Comparison of ENCODE assay signal across 8 mouse cellular contexts in the genomic region with DNA sequence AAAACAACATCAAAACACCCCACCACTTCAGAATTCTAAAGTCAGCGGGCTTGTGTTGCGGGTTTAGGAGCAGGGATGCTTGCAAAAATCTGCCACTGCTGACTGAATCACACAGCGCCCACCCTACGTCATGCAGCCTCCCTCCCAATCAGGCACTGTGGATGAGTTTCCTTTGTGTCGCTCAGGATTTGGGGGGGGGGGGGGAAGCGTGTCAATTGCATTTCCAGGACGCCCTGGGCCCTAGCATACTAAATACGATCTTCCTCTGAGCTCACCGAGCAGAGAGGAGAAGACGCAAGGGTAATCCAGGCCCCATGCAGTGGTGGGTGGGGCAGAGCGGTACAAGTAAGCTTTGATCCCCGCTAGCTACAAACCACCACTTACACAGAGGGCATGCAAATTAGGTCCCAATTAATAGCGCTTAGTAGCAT.
DNase-seq lines count a peak whose midpoint lies in the region; ATAC-seq and TF ChIP-seq lines count a peak whose summit lies in the region.

No protein-coding gene starts in this region.

- WGBS in kidney, postnatal 0 days: 6% methylated on average over 12 of the region's 13 CpGs
- WGBS in liver, embryonic 11.5 days: 3% methylated on average over 13 of the region's 13 CpGs
- 1% methylated on average over 13 of the region's 13 CpGs for WGBS in neural tube, embryonic 15.5 days

- TF ChIP-seq CTCF in kidney, postnatal 0 days (IDR thresholded peaks at IDR 0.05; ENCODE audit: low read depth): no peak

- 0 out of 2 replicates have a peak, but pooled peaks cover 10% of the 10 kb centered on the region for H3K4me1 ChIP-seq in kidney, postnatal 0 days (replicated peaks; ENCODE audit: insufficient read depth, low read length)
- peaks cover 7% of the 10 kb centered on the region; the same call in 1 of the 2 replicates for H3K4me1 ChIP-seq in liver, embryonic 11.5 days (replicated peaks; ENCODE audit: control insufficient read depth, insufficient read depth, low read length)
- peaks cover 33% of the 10 kb centered on the region for H3K4me1 ChIP-seq in neural tube, embryonic 15.5 days

- H3K27me3 ChIP-seq in kidney, postnatal 0 days (ENCODE audit: insufficient read depth, low read length): no peaks in the 10 kb centered on the region
- no peaks in the 10 kb centered on the region for H3K27me3 ChIP-seq in liver, embryonic 11.5 days (replicated peaks; ENCODE audit: control insufficient read depth, insufficient read depth, low read length)
- no peaks in the 10 kb centered on the region for H3K27me3 ChIP-seq in neural tube, embryonic 15.5 days (replicated peaks)

- peak; percentile 19 to 20 for DNase-seq in adrenal gland, postnatal 36 days
- no peak for DNase-seq in adrenal gland, postnatal 25 days
- peak; percentile 85 to 89 for DNase-seq in cerebellum, postnatal 10 days
- peak; percentile 41 to 65 for DNase-seq in frontal cortex, postnatal 36 days (ENCODE audit: low spot score in 2 of 2)
- peak; percentile 80 for DNase-seq in kidney, postnatal 0 days (ENCODE audit: low spot score)
- DNase-seq in liver, embryonic 11.5 days (ENCODE audit: low spot score): no peak
- DNase-seq in spleen, postnatal 10 days (ENCODE audit: low spot score in 2 of 2): no peak

- H3K36me3 ChIP-seq in kidney, postnatal 0 days (ENCODE audit: insufficient read depth, low read length): no peaks in the 10 kb centered on the region
- H3K36me3 ChIP-seq in liver, embryonic 11.5 days (ENCODE audit: control insufficient read depth, insufficient read depth, low read length): no peaks in the 10 kb centered on the region
- no peaks in the 10 kb centered on the region for H3K36me3 ChIP-seq in neural tube, embryonic 15.5 days

- no peaks in the 10 kb centered on the region for H3K9me3 ChIP-seq in kidney, postnatal 0 days (replicated peaks; ENCODE audit: low read length)
- H3K9me3 ChIP-seq in liver, embryonic 11.5 days (ENCODE audit: control insufficient read depth, low read length): no peaks in the 10 kb centered on the region
- H3K9me3 ChIP-seq in neural tube, embryonic 15.5 days (replicated peaks): no peaks in the 10 kb centered on the region

- H3K27ac ChIP-seq in kidney, postnatal 0 days: no peak overlapping the region; the same call in 1 of the 2 replicates
- H3K27ac ChIP-seq in liver, embryonic 11.5 days (ENCODE audit: low read depth, low read length): no peak overlapping the region
- H3K27ac ChIP-seq in neural tube, embryonic 15.5 days (replicated peaks): peak overlapping the region; percentile 97

- peak; percentile 73 for ATAC-seq in kidney, postnatal 0 days (replicated peaks; ENCODE audit: low FRiP score, low read depth)
- no peak; the same call in 1 of the 2 replicates for ATAC-seq in liver, embryonic 11.5 days (replicated peaks; ENCODE audit: low FRiP score)
- ATAC-seq in neural tube, embryonic 15.5 days (ENCODE audit: low FRiP score): peak; percentile 95

- H3K4me2 ChIP-seq in kidney, postnatal 0 days (ENCODE audit: low read length): peak overlapping the region; percentile 63
- H3K4me2 ChIP-seq in liver, embryonic 11.5 days: peak overlapping the region; percentile 69
- H3K4me2 ChIP-seq in neural tube, embryonic 15.5 days: peak overlapping the region; percentile 74

- H3K9ac ChIP-seq in kidney, postnatal 0 days (ENCODE audit: low read depth, low read length): peak overlapping the region; percentile 44; the same call in 1 of the 2 replicates
- H3K9ac ChIP-seq in liver, embryonic 11.5 days (ENCODE audit: low read depth, low read length): 0 out of 2 replicates have a peak overlapping the region, but pooled peaks have one; percentile 46
- H3K9ac ChIP-seq in neural tube, embryonic 15.5 days (replicated peaks): peak overlapping the region; percentile 54

- peak overlapping the region; percentile 37 for H3K4me3 ChIP-seq in kidney, postnatal 0 days (replicated peaks; ENCODE audit: low read depth, low read length)
- peak overlapping the region; percentile 40 for H3K4me3 ChIP-seq in liver, embryonic 11.5 days (ENCODE audit: low read depth, low read length)
- peak overlapping the region; percentile 40 for H3K4me3 ChIP-seq in neural tube, embryonic 15.5 days (replicated peaks)

Comparison
In these comparisons a context has a peak if more than half of its experiments do, and no peak if none do; other contexts are left out.
1. DNase-seq: peak in adrenal gland, postnatal 36 days (2 of 2), cerebellum, postnatal 10 days (2 of 2), frontal cortex, postnatal 36 days (2 of 2) and kidney, postnatal 0 days (single experiment); none in adrenal gland, postnatal 25 days (single experiment), liver, embryonic 11.5 days (single experiment) and spleen, postnatal 10 days (0 of 2).
2. Peak in every context shown above with its lines, with median percentiles within 50 percentile points of each other: H3K4me2 ChIP-seq, H3K4me3 ChIP-seq and H3K9ac ChIP-seq.